Mouse (Mus musculus) kidney, postnatal 0 days (tissue): Measurements from ENCODE around the gene Adora1. TPM values are rescaled to one million over a fixed set of nuclear protein-coding genes. Genes with fewer than 3 reads are reported as not detected.

Source experiments
- ATAC-seq: fragments of 200-750 bp; cut with Nextera tagmentation; replicated peaks from 2 replicates; pipeline ENCODE4 v1.8.0; 2017; ENCODE audit warnings: low read depth, moderate number of reproducible peaks, moderate TSS enrichment, moderate library complexity; ENCODE audit not compliant: low FRiP score
- DNase-seq: peaks from one replicate; pipeline ENCODE4 v3.0.0-alpha.2; 2016; ENCODE audit warnings: low spot score
- H3K27ac ChIP-seq: fragments of 300-500 bp; sonication (generic); 2 replicates; pipeline ENCODE4 v1.5.1; 2014; ENCODE audit warnings: mild to moderate bottlenecking
- H3K27me3 ChIP-seq: fragments of 300-500 bp; sonication (generic); 2 replicates; pipeline ENCODE4 v1.6.1; 2014; ENCODE audit warnings: low read length, mixed read lengths; ENCODE audit not compliant: insufficient read depth
- H3K36me3 ChIP-seq: fragments of 300-500 bp; sonication (generic); 2 replicates; pipeline ENCODE4 v1.6.1; 2014; ENCODE audit warnings: low read length, mixed read lengths; ENCODE audit not compliant: insufficient read depth
- H3K4me1 ChIP-seq: fragments of 300-500 bp; sonication (generic); replicated peaks from 2 replicates; pipeline ENCODE4 v1.6.1; 2014; ENCODE audit warnings: antibody characterized with exemption, low read length, mixed read lengths; ENCODE audit not compliant: insufficient read depth
- H3K4me2 ChIP-seq: fragments of 300-500 bp; sonication (generic); 2 replicates; pipeline ENCODE4 v1.6.1; 2014; ENCODE audit warnings: mild to moderate bottlenecking, low read length, moderate library complexity, mixed read lengths
- H3K4me3 ChIP-seq: fragments of 300-500 bp; sonication (generic); replicated peaks from 2 replicates; pipeline ENCODE4 v1.5.1; 2014; ENCODE audit warnings: low read depth, low read length
- H3K9ac ChIP-seq: fragments of 300-500 bp; sonication (generic); 2 replicates; pipeline ENCODE4 v1.6.1; 2014; ENCODE audit warnings: low read depth, low read length
- H3K9me3 ChIP-seq: fragments of 300-500 bp; sonication (generic); replicated peaks from 2 replicates; pipeline ENCODE4 v1.6.1; 2016; ENCODE audit warnings: low read length, inconsistent platforms, mixed read lengths
- CTCF ChIP-seq: IDR thresholded peaks from 2 replicates; pipeline ENCODE4 v1.5.1; 2016; ENCODE audit warnings: antibody characterized with exemption, low read depth, mild to moderate bottlenecking, moderate library complexity
- WGBS: fragments of 180-500 bp; shearing (Covaris S2); extraction: QIAGEN DNeasy Blood & Tissue Kit; methylation state at CpG from one replicate; pipeline ENCODE4 v1.1.7; 2014; 5-methylcytosine and 5-hydroxymethylcytosine counted together
- polyA plus RNA-seq: library from polyadenylated mRNA; unstranded; fragments of >200 nt; fragmentation: Nextera tagmentation; extraction: Ambion mirVana; gene quantifications from 2 replicates; pipeline ENCODE4 v1.2.1, GENCODE M21; 2015

The Adora1 gene
- polyA plus RNA-seq, 1 experiment from 2014 or later: 13.7 TPM

- Histone ChIP-seq H3K27ac (peak overlapping the region; percentile 36; the same call in 1 of the 2 replicates), H3K4me2 (no peak overlapping the region), H3K27me3 (no peaks in the 10 kb centered on the region), H3K36me3 (no peaks in the 10 kb centered on the region), H3K4me3 (no peak overlapping the region), H3K9me3 (no peaks in the 10 kb centered on the region), H3K4me1 (peaks cover 5% of the 10 kb centered on the region; the same call in 1 of the 2 replicates), H3K9ac (no peak overlapping the region)
- ATAC-seq: peak; percentile 69; the same call in 1 of the 2 replicates
- no peak for TF ChIP-seq CTCF
- 33% methylated on average over 13 of the region's 13 CpGs for WGBS
- peak; percentile 24 for DNase-seq
Measured at GRCm38 (mm10) chr1:134275616-134276464, 40.6 kb upstream of the Adora1 start.

DNA sequence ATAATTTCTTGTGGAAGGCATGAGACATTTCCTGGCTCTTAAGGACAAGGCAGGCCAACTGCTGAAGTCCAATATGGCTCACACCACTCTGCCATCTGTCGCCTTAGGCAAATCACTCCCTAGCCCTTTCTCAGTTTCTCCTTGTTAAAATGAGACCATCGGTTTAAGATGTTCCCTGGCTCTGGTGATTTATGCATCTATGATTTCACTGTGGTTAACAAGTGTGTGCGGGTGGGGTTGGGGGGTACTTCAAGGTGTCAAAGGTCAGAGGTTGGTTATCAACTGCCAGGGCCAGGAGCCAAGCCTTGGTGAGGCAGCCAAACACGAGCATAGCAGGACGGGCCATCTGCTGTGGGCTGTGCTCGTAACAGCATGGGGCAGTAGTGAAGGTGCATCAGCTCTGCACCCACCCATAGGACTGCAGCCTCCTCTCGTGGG lies 39.3 kb upstream of the Adora1 start:
- Histone ChIP-seq H3K4me2 (no peak overlapping the region), H3K36me3 (no peaks in the 10 kb centered on the region), H3K9me3 (no peaks in the 10 kb centered on the region), H3K27me3 (no peaks in the 10 kb centered on the region), H3K9ac (no peak overlapping the region), H3K27ac (no peak overlapping the region), H3K4me3 (no peak overlapping the region), H3K4me1 (peaks cover 5% of the 10 kb centered on the region; the same call in 1 of the 2 replicates)
- no peak for ATAC-seq
- DNase-seq: no peak
- TF ChIP-seq CTCF: no peak
- WGBS: 42% methylated on average over 7 of the region's 7 CpGs

DNA sequence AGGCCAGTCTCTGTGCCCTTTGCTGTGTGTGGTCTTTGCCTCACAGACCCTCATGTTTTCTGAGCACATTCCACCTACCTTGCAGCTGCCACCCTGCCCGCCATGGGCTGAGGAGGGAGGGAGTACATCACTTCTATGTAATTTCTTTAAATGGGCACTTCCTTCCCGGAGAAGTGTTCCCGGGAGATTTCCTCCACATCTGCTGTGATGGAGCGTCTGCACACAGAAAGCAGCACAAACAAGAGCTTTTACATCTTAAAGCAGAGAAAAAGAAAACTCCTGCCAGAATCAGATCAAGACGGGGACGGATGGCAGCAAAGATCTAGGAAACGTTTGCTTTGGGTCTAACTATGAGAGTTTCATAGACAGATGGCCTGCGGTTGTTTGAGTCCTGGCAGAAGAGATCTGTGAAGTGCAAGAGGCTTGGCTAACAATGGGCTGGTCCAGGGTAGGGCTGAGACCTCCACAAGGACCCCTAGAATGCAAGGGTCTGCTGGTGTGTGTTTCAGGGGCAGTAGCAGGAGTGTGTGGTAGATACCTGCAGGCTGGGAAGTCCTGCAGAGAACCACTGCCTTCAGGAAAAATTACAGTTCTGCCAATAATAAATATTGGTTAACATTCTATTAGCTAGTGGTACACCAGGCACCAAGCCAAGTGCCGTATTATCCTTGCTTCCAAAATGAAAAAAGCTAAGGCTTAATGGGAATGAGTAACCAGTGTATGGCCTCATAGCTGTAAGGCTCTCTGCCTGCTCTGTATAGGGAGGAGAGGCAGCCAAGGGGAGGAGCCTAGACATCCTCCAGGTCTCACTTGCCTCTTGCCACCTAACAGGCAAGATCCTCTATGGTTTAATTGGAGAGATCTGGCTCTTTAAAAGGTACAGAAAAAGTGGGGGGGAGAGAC lies 38.5 kb upstream of the Adora1 start:
- Histone ChIP-seq H3K36me3 (no peaks in the 10 kb centered on the region), H3K27me3 (no peaks in the 10 kb centered on the region), H3K9me3 (no peaks in the 10 kb centered on the region), H3K4me3 (no peak overlapping the region), H3K9ac (no peak overlapping the region), H3K4me1 (peaks cover 5% of the 10 kb centered on the region; the same call in 1 of the 2 replicates), H3K4me2 (no peak overlapping the region), H3K27ac (no peak overlapping the region)
- ATAC-seq: no peak
- DNase-seq: no peak
- WGBS: 53% methylated on average over 9 of the region's 9 CpGs
- TF ChIP-seq CTCF: no peak

GRCm38 (mm10) chr1:134272754-134273250 lies 37.6 kb upstream of the Adora1 start:
- 81% methylated on average over 5 of the region's 5 CpGs for WGBS
- Histone ChIP-seq H3K4me1 (peaks cover 5% of the 10 kb centered on the region; the same call in 1 of the 2 replicates), H3K4me2 (no peak overlapping the region), H3K27me3 (no peaks in the 10 kb centered on the region), H3K9ac (no peak overlapping the region), H3K36me3 (no peaks in the 10 kb centered on the region), H3K27ac (no peak overlapping the region), H3K9me3 (no peaks in the 10 kb centered on the region), H3K4me3 (no peak overlapping the region)
- TF ChIP-seq CTCF: no peak
- ATAC-seq: no peak
- no peak for DNase-seq

DNA sequence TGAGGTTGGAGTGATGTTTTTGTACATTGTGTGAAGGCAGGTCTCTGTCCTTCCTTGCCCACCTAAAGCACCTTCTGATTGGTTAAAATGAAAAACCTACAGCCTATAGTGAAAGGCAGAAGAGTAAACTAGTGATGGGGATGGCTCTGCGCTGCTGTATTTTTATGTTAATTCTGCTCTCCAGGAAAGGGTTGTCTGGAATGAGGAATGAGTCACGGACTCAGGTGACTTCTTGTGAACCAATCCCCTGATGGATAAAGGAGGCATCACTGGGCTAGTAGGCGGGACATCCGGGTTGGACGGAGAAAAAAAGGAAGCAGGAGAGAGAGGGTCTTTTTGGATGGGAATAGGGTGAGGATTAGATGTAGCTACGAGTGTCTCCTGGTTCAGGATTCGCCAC lies 34.8 kb upstream of the Adora1 start:
- Histone ChIP-seq H3K4me1 (no peaks in the 10 kb centered on the region), H3K9me3 (no peaks in the 10 kb centered on the region), H3K4me3 (no peak overlapping the region), H3K9ac (no peak overlapping the region), H3K36me3 (no peaks in the 10 kb centered on the region), H3K27ac (no peak overlapping the region), H3K4me2 (no peak overlapping the region), H3K27me3 (no peaks in the 10 kb centered on the region)
- no peak for DNase-seq
- 82% methylated on average over 7 of the region's 7 CpGs for WGBS
- TF ChIP-seq CTCF: no peak
- no peak for ATAC-seq

- no peak for ATAC-seq
- Histone ChIP-seq H3K9ac (no peak overlapping the region), H3K4me2 (no peak overlapping the region), H3K27ac (no peak overlapping the region), H3K4me3 (no peak overlapping the region), H3K9me3 (no peaks in the 10 kb centered on the region; the same call in 1 of the 2 replicates), H3K36me3 (no peaks in the 10 kb centered on the region), H3K4me1 (no peaks in the 10 kb centered on the region), H3K27me3 (no peaks in the 10 kb centered on the region)
- no peak for TF ChIP-seq CTCF
- no peak for DNase-seq
- WGBS: 39% methylated on average over 2 of the region's 2 CpGs
Measured at GRCm38 (mm10) chr1:134265797-134266196, 30.6 kb upstream of the Adora1 start.
